11 mouse cellular contexts compared by ENCODE assay signal in genomic region chr19:27328644-27329043, GRCm38 (mm10). TPM values are rescaled to one million over a fixed set of nuclear protein-coding genes. Genes with fewer than 3 reads are reported as not detected.
DNase-seq lines count a peak whose midpoint lies in the region; TF ChIP-seq lines count a peak whose summit lies in the region.
"Had no signal": no experiment of that assay in that cellular context is flagged by ENCODE, and none has a peak within 500 bp of the region (broad histone marks: within the 10 kb centered on the region; RNA-seq: fewer than 3 reads in every experiment).

No protein-coding gene starts in this region.

- H3K79me2 ChIP-seq in liver, adult 2 months (ENCODE audit: control insufficient read depth, insufficient read depth, low read length): no peaks in the 10 kb centered on the region

- TF ChIP-seq POLR2A in liver, adult 2 months (IDR thresholded peaks at IDR 0.05; ENCODE audit: extremely low read depth, insufficient read depth, low read length): no peak

- DNase-seq in adrenal gland, adult 8-10 months: peak; percentile 36
- no peak for DNase-seq in adrenal gland, postnatal 4 days (ENCODE audit: low spot score in 2 of 2)
- DNase-seq in Muller cell, postnatal 12 days (ENCODE audit: inconsistent ontology term): peak; percentile 17
- DNase-seq in liver, adult 2 months (ENCODE audit: extremely low read depth, low read depth, low spot score): peak; percentile 99
- DNase-seq in lung, postnatal 36 days: peak; percentile 56
- DNase-seq in cerebellum, postnatal 14 days: no peak
- no peak for DNase-seq in heart, embryonic 10.5 days (ENCODE audit: low spot score)
- DNase-seq in thymus, postnatal 10 days (ENCODE audit: low spot score in 2 of 2): no peak
- DNase-seq: heart, postnatal 4 days had no signal

- peaks cover 8% of the 10 kb centered on the region for H3K4me1 ChIP-seq in liver, adult 2 months (ENCODE audit: control insufficient read depth, insufficient read depth, low read length)
- no peaks in the 10 kb centered on the region for H3K4me1 ChIP-seq in heart, embryonic 10.5 days

- no peaks in the 10 kb centered on the region for H3K9me3 ChIP-seq in heart, embryonic 10.5 days

- H3K9ac ChIP-seq in liver, adult 2 months (ENCODE audit: low read depth, low read length): no peak overlapping the region

- no peak overlapping the region for H3K4me3 ChIP-seq in liver, adult 2 months (ENCODE audit: insufficient read depth, low read depth, low read length)
- no peak overlapping the region for H3K4me3 ChIP-seq in heart, embryonic 10.5 days
- H3K4me3 ChIP-seq: megakaryocyte, embryonic 14.5 days had no signal

- no peak for TF ChIP-seq CTCF in liver, adult 2 months (IDR thresholded peaks at IDR 0.05; ENCODE audit: low read depth, low read length)

- no peak overlapping the region for H3K27ac ChIP-seq in liver, adult 2 months (replicated peaks; ENCODE audit: insufficient read depth, low read depth, low read length)
- H3K27ac ChIP-seq in heart, embryonic 10.5 days: no peak overlapping the region

- WGBS in liver, adult 2 months: 17% methylated on average over 4 of the region's 4 CpGs
- WGBS in heart, embryonic 10.5 days: 83% methylated on average over 4 of the region's 4 CpGs

- no peaks in the 10 kb centered on the region for H3K36me3 ChIP-seq in liver, adult 2 months (ENCODE audit: control insufficient read depth, insufficient read depth, low read length)
- no peaks in the 10 kb centered on the region for H3K36me3 ChIP-seq in heart, embryonic 10.5 days

- H3K27me3 ChIP-seq in liver, adult 2 months (ENCODE audit: control insufficient read depth, insufficient read depth, low read length): peaks cover 6% of the 10 kb centered on the region; the same call in 1 of the 2 replicates
- H3K27me3 ChIP-seq in heart, embryonic 10.5 days (ENCODE audit: insufficient read depth, poor library complexity, severe bottlenecking): peaks cover 6% of the 10 kb centered on the region; the same call in 1 of the 2 replicates

RNA-seq across cellular contexts. Expression of gene Kcnv2, which starts 6.3 kb away (rescaled TPM):
- not detected for total RNA-seq in adrenal gland, adult 8-10 months (2022)
- under 1 TPM; 0.08 to 0.14 TPM for total RNA-seq in adrenal gland, postnatal 4 days (2021)
- total RNA-seq in liver, adult 2 months (2014; rRNA removed): not detected in 2 replicates
- not detected in 2 replicates for polyA plus RNA-seq in liver, adult 2 months (2012; rRNA removed)
- 0.14 and 0.22 TPM in 2 replicates for polyA plus RNA-seq in heart, embryonic 10.5 days (2016; fragmentation: Nextera tagmentation; extraction: Ambion mirVana)
- polyA plus RNA-seq: cortical plate, adult 2 months had no signal

Comparison
In these comparisons a context has a peak if more than half of its experiments do, and no peak if none do; other contexts are left out.
1. DNase-seq: peak in adrenal gland, adult 8-10 months (single experiment), Muller cell, postnatal 12 days (single experiment), liver, adult 2 months (single experiment) and lung, postnatal 36 days (single experiment); none in adrenal gland, postnatal 4 days (0 of 2), cerebellum, postnatal 14 days (0 of 2), heart, embryonic 10.5 days (single experiment) and thymus, postnatal 10 days (0 of 2).